Mouse (Mus musculus): ENCODE measurements at regions not wholly inside any gene's neighbourhood (a gene's known extent, or its start where the extent isn't known, plus 50 kb on each side); places are given as distances from the start of the nearest gene placed in this dataset.

GRCm38 (mm10) chr12:71429561-71430200 lies 120.0 kb downstream of the Dact1 start:
- DNase-seq (ENCODE audit: low read depth, low spot score), result no peak

DNA sequence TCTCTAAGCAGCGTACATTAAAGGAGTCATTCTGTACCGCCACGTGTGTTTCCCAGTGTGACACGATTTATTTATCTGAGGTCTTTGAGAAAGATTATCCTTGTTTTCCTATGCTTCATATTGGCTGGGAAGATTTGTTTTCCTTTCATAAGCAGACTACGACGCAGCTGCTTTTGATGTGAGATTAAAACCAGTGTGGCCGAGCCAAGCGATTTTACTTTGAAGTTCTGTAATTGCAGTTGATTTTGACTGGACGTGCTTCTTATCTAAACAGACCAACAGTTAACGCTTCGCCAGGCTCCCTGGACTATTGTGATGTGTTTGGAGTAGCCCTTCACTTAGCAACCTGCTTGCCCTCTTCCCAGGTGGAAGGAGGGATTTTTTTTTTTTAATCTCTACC lies 120.6 kb downstream of the Dact1 start:
- no peak for DNase-seq (ENCODE audit: low read depth, low spot score)

DNA sequence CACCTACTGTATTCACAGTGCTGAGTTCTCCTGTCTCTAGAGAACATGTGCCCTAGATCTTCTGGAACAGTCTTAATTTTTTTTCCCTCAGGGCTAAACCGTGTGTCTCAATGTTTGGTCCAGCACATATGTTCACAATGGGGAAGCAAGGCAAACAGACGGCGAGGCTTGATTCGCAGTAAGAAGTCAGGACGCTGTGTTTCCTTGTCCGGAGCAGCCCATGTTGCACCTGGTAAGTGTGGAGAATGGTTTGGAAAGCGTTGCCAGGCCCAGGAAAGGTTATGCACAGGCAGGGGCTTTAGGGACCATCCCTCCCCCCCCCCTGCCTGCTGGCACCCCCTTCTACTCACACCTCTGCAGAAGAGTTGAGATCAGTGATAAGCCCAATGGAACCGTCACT lies 121.4 kb downstream of the Dact1 start:
- DNase-seq (ENCODE audit: low read depth, low spot score), result no peak

DNA sequence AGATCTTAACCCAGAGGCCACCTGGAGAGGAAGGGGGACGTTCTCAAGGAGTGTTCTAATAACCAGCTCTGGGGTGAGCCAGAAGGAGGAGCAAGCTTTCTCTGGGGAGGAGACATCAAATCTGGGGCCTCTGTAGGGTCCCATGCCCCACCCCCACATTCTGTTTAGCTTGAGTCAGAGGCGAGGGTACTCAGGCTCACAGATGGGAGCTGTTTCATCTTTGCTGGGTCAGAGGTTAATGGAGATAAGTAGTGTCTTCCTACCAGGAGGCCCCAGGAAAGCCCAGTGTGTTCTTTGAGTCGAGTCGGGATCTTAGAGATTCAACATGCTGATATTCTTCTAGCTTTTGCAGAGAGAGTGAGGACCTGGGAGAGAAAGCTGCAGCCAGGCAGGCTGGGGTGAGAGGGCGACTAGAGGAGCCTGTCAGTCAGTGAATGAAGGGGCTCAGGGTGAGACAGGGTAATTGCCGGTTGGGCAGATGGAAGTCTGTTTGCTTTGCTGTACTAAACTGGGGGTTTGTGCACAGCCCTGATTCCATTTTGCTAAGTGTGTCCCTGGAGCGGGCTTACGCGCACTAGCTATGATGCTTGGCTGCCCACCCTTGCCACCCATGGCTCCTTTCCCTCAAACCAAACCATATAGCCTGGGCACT lies 124.0 kb downstream of the Dact1 start:
- DNase-seq (ENCODE audit: low read depth, low spot score), result no peak

DNA sequence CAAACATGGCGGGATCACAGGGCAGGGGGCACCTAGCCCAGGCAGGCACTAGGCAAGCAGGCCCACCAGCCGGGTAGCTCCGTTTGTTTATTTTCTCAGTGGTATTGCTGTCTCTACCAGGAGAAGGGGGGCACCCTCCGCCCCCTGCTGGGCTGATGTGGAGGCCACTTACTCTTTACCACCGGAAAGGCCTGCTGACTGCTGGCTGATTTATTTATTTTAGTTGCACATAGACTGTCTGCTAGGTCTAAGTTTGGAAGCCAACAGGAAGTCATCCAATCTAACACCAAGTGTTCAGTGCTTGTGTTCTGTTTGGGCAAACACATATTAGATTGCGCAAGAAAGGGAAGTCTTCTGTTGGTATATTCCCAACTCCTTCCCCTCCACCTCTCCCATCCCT lies 128.6 kb downstream of the Dact1 start:
- peak; percentile 39 for DNase-seq (ENCODE audit: low read depth, low spot score)

DNA sequence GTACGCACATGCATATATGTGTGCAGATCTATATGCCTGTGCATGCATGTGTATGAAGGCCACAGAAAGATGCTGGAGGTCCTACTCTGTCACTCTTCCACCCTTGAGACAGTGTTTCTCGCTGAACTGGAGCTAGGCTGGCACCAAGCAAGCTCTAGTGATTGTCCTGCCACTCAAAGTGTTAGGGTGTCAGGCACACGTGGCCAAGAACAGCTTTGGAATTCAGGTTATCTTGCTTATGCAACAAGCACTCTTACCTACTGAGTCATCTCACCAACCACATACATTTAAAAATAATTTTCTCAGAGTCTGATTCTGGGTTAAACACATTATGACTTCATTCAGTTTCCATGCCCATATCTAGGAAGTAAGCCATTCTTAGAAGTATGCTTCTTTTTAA lies 131.2 kb downstream of the Dact1 start:
- DNase-seq (ENCODE audit: low read depth, low spot score), result no peak

DNA sequence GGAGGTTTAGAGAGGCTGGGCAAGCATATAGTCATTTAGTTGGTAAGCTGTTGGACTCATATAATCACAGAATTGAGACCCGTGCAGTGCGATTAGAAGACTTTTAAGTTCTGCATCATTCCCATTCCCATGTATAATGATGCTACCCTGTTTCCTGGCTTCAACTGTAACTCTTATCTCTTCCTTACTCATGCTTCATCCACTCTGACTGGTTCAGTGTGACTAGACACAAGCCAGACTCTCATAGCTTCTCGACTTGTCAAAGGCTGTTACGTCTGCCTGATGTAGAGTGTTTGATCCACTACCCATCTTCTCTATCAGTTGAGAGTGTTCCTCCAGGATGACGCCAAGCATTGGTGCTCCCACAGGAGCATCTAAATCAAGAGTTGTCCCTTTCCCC lies 131.6 kb downstream of the Dact1 start:
- DNase-seq (ENCODE audit: low read depth, low spot score), result no peak

GRCm38 (mm10) chr12:71446177-71446891 lies 136.7 kb downstream of the Dact1 start:
- DNase-seq (ENCODE audit: low read depth, low spot score), result peak; percentile 77

DNA sequence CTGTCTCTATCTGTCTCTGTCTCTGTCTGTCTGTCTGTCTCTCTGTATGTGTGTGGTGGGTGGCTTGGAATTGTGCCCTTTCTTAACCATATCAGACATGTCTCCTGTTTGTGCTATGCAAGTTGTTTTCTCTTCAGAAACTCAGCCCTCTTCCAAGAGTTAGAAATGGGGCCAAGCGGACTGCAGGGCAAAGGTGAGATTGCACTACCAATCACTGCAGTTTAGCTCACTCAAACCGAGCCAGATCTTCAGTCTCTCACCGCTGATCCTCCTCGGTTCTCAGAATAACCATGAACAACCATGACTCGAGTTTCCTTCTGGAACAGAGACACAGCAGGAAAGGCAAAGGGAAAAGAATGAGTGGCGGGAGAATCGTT lies 137.2 kb downstream of the Dact1 start:
- peak; percentile 27 for DNase-seq (ENCODE audit: low read depth, low spot score)

GRCm38 (mm10) chr12:71449032-71449431 lies 139.3 kb downstream of the Dact1 start:
- DNase-seq (ENCODE audit: low read depth, low spot score), result no peak

DNA sequence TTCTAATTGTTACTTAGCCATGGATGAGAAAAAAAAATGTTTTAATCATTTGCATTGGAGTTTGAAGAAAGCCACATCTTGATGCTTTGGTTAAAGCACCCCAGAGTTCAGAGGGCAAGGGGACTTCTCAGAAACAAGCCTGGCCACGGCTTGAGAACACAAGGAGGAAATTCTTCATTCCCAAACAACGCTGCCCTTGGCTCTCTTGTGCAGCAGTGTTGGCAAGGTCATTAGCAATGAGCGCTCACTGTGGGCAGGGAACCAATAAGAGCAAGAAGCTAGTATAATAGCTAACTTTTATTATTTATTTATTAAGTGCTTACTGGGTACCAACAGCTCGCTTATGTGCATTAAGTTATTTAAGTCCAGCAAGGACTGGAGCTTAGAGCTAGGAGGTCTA lies 140.4 kb downstream of the Dact1 start:
- DNase-seq (ENCODE audit: low read depth, low spot score), result peak; percentile 32

DNA sequence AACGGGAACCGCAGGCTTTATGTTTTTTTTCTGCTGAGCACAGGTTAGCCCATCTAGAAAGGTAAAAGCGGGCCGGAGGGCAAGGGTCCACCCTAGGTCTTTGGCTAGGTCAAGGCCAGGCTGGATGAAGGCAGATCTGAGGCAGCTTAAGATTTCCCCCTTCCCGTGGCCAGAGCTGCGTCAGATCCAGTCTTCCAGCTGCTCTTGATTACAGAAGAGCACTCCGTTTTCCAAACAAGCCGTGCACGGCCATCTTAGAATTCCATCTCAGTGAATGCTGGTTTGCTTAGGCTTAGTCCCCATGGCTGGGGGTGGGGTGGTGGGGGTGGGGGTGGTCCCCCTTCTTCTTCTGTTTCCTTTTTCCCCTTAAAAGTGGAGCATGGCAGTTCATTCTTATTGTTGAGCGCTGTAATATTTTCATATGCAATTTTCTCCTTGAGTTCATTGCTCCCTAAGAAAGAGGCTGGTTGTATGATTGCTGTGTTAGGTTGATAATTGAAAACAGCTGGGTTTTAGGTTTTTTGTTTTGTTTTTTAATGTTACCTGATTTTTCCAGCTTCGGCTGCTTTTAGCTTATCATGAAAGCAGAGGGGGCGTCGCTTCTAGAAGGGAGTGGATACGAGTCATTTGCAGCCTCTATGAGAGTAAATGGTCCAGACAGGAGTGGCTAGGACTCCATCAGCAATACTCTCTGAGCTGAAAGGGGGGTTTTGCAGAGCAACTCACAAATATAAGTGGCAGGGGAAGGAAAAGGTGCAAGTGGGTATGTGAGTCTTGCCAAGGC lies 141.2 kb downstream of the Dact1 start:
- no peak for DNase-seq (ENCODE audit: low read depth, low spot score)

GRCm38 (mm10) chr12:71456900-71457299 lies 147.2 kb downstream of the Dact1 start:
- DNase-seq (ENCODE audit: low read depth, low spot score), result peak; percentile 29

DNA sequence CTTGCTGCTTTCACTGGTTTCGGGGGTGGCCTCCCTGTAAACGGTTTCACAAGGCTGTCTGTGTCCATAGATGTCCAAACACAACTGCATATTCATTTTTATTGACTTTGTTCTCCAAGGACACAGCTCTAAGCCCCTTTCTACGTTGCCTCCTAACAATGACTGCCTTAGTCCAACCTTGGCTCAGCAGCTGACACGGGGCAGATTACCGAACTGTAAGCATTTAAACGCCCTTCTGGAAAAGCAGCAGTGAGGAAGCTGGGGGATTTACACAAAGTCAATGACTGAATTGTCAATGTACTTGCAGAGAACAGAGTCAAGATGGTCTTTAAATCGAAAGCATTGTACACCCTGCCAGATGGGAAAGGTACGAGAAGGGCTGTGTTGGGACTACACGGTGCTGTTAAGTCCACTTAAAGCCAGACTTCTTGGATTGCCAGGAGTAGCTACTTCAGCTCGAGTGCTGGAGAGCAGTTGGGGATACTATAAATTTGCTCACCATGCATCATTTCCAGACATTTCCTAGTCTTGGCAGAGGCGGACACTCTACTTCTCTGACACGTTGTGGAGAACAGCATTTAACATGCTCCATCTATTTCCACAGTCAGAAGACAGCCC lies 149.0 kb downstream of the Dact1 start:
- DNase-seq (ENCODE audit: low read depth, low spot score), result no peak

- no peak for DNase-seq (ENCODE audit: low read depth, low spot score)
Observed at GRCm38 (mm10) chr12:71460643-71461042, 151.0 kb downstream of the Dact1 start.

- peak; percentile 50 for DNase-seq (ENCODE audit: low read depth, low spot score)
Observed at GRCm38 (mm10) chr12:71467820-71468219, 158.1 kb downstream of the Dact1 start.

DNA sequence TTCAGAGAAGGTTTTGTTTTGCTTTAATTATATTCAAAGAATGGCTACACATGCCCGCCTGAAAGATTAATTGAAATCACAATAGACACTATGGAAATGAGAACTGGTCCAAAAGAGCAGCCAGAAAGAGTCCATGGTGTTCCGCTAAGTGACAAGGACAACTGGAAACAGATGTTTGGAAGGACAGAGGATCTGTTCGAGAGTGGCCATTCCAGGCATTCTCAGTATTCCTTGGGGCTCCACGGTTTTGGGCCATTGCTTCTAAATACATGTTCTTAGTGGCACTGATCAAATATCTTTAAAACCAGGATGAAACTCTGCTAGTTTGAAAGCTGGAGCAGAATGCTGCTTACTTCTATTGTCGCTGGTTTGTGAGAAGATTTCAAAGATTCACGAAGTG lies 158.6 kb downstream of the Dact1 start:
- peak; percentile 49 for DNase-seq (ENCODE audit: low read depth, low spot score)

DNA sequence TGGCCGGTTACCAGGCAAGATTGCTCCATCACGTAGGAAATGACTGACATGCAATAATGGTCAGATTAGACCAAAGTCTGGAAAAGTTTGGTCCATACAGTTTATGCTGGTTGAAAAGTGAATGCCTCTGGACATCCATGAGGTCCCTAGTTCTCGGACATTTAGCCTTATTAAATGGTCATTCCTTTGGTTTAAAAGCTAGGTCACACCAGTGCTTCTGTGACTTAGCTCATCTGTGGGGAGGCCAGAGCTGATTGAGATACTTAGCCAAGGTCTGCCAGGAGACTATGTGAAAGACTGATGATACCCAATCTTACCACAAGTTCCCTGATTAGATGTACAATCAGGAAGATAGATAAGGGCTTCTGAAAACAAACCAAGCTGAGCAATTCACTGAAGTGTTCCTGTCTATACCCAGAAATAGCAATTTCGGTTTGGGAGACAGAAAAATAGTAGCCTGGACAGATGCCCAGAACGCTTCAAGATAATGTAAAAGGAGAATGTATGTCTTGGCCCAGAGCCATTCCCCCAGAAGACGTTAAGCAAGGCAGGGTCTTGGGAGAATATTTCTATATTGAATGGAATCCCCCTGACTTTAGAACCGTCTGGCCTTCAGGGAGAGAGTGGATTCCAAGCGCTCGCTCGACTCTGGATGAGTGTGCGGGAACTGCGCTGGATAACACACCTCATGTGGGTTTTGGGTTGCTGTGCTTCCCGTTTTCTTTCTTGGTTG lies 161.5 kb downstream of the Dact1 start:
- no peak for DNase-seq (ENCODE audit: low read depth, low spot score)

GRCm38 (mm10) chr12:71471720-71472119 lies 162.0 kb downstream of the Dact1 start:
- DNase-seq (ENCODE audit: low read depth, low spot score), result no peak

DNA sequence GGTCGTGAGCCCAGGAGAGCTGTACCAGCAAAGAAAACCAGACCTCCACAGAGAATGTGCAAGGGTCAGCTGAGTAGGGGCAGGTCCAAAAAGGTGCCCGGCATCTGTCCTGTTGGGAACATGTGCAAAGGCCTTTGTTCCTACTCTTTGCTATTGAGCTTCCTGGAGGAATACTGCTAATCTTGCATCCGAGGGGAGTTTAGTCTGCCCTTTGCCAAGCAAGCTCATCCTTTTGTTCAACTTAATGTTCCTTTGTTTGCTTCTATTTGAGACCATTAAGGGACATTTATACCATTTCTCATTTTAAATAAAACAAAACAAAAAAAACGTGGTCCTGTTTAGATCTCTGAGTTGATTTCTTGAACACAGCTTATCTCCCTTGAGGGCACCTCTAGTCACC lies 166.6 kb downstream of the Dact1 start:
- no peak for DNase-seq (ENCODE audit: low read depth, low spot score)

- no peak for DNase-seq (ENCODE audit: low read depth, low spot score)
Observed at GRCm38 (mm10) chr12:71477691-71478090, 168.0 kb downstream of the Dact1 start.

Measured in skeletal muscle tissue, adult 2 months (tissue).